Mouse (Mus musculus) C2C12 (cell line): ENCODE data around the gene Hdac4. TPM values are rescaled to one million over a fixed set of nuclear protein-coding genes. Genes with fewer than 3 reads are reported as not detected.

ENCODE experiments used
- H3K27me3 ChIP-seq: one replicate; pipeline ENCODE4 v1.6.1; 2011; ENCODE audit not compliant: control insufficient read depth, insufficient read depth, insufficient read length
- H3K36me3 ChIP-seq: one replicate; pipeline ENCODE4 v1.6.1; 2011; ENCODE audit not compliant: control insufficient read depth, insufficient read depth
- H3K4me3 ChIP-seq: one replicate; pipeline ENCODE4 v1.5.1; 2011; ENCODE audit warnings: mild to moderate bottlenecking, control low read depth; ENCODE audit not compliant: poor library complexity, insufficient read depth, severe bottlenecking
- H3K79me2 ChIP-seq: one replicate; pipeline ENCODE4 v1.6.1; 2011; ENCODE audit not compliant: control insufficient read depth, insufficient read depth
- H3K79me3 ChIP-seq: one replicate; pipeline ENCODE4 v1.6.1; 2011; ENCODE audit warnings: low read depth, control low read depth
- H3ac ChIP-seq: one replicate; pipeline ENCODE3; 2011; ENCODE audit warnings: low read depth; ENCODE audit not compliant: control insufficient read depth, insufficient read length
- CEBPB ChIP-seq: IDR thresholded peaks from one replicate; pipeline ENCODE4 v1.6.1; 2011; ENCODE audit warnings: low read depth, mild to moderate bottlenecking, control low read depth, moderate library complexity
- CTCF ChIP-seq: IDR thresholded peaks from one replicate; pipeline ENCODE4 v1.5.1; 2011; ENCODE audit not compliant: control insufficient read depth, insufficient read depth, insufficient read length
- FOSL1 ChIP-seq: IDR thresholded peaks from one replicate; pipeline ENCODE4 v1.8.0; 2011; ENCODE audit warnings: mild to moderate bottlenecking, low read length; ENCODE audit not compliant: poor library complexity, insufficient read depth, severe bottlenecking
- MAX ChIP-seq: IDR thresholded peaks from one replicate; pipeline ENCODE4 v1.6.1; 2011; ENCODE audit warnings: mild to moderate bottlenecking, control low read depth
- MYOD1 ChIP-seq: IDR thresholded peaks from one replicate; pipeline ENCODE4 v1.6.1; 2011; ENCODE audit warnings: low read depth; ENCODE audit not compliant: control insufficient read depth, insufficient read length
- MYOG ChIP-seq: IDR thresholded peaks from one replicate; pipeline ENCODE4 v1.6.1; 2011; ENCODE audit not compliant: control insufficient read depth, insufficient read length; ENCODE audit errors: extremely low read depth
- USF1 ChIP-seq: IDR thresholded peaks from one replicate; pipeline ENCODE4 v1.6.1; 2011; ENCODE audit warnings: low read depth, mild to moderate bottlenecking, control low read depth, moderate library complexity
- polyA plus RNA-seq: library from polyadenylated mRNA; unstranded; fragments of >200 nt; fragmentation: generic; extraction: Trizol; gene quantifications from one replicate; pipeline ENCODE4 v1.2.1, GENCODE M21; 2012; ENCODE audit warnings: missing spikeins

The Hdac4 gene
- polyA plus RNA-seq, 1 experiment = 9.6 TPM

DNA sequence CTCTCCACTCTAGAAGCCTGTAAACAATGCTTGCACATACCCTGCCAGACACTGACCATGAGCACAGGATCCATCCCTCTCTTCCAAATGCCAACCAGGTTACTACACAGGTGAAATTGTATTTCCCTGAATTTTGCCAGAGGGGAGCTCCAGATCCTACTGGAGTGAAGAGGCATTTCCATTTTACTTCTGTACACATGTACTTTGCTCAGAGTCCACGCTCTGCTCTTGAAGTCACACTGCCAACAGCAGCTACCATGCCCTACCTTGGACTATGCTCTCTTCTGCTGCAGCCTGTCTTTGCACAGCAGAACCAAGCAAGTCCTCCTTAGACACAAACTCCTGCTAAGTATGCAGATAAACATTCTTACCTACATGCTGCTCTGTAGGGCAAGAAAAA, 206.6 kb downstream of the Hdac4 start:
- Histone ChIP-seq H3K79me2 (no peaks in the 10 kb centered on the region), H3K36me3 (peaks cover 19% of the 10 kb centered on the region), H3K4me3 (no peak overlapping the region), H3ac (no peak overlapping the region), H3K79me3 (no peaks in the 10 kb centered on the region), H3K27me3 (no peaks in the 10 kb centered on the region)
- no peak for TF ChIP-seq CTCF
- TF ChIP-seq USF1 = no peak
- no peak for TF ChIP-seq CEBPB
- no peak for TF ChIP-seq MAX
- no peak for TF ChIP-seq MYOG
- TF ChIP-seq MYOD1 = no peak
- no peak for TF ChIP-seq FOSL1

- Histone ChIP-seq H3K79me3 (no peaks in the 10 kb centered on the region), H3K4me3 (no peak overlapping the region), H3K27me3 (no peaks in the 10 kb centered on the region), H3ac (no peak overlapping the region), H3K79me2 (no peaks in the 10 kb centered on the region), H3K36me3 (peaks cover 12% of the 10 kb centered on the region)
- TF ChIP-seq CTCF = no peak
- TF ChIP-seq MAX = no peak
- TF ChIP-seq FOSL1 = no peak
- no peak for TF ChIP-seq MYOG
- no peak for TF ChIP-seq CEBPB
- no peak for TF ChIP-seq MYOD1
- no peak for TF ChIP-seq USF1
These were observed 208.1 kb downstream of the Hdac4 start for GRCm38 (mm10) chr1:91987431-91987830.

GRCm38 (mm10) chr1:91985783-91986182, 209.7 kb downstream of the Hdac4 start:
- H3ac ChIP-seq = no peak overlapping the region
- no peaks in the 10 kb centered on the region for H3K79me3 ChIP-seq
- TF ChIP-seq MYOD1 = no peak
- TF ChIP-seq MYOG = no peak
- H3K27me3 ChIP-seq = no peaks in the 10 kb centered on the region
- no peak overlapping the region for H3K4me3 ChIP-seq
- H3K79me2 ChIP-seq = no peaks in the 10 kb centered on the region
- peaks cover 8% of the 10 kb centered on the region for H3K36me3 ChIP-seq

DNA sequence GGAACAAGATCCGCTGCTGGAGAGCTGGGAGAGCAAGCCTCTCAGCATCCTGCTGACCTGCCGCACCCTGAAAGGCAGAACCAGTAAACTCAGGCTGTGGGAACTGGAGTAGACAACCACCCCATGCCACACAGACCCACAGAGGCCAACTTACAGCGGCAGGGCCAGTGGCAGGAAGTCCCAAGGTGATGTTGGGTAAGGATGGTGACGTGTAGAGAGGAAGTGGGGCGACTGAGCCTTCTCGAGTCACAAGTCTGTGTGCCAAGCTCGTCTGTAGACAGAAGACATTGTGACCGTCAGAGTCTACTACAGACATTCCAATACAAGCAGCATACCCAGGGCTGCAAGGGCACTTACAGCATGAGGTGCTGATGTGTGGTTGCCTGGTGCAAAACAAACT, 211.0 kb downstream of the Hdac4 start:
- Histone ChIP-seq H3K4me3 (no peak overlapping the region), H3K79me3 (no peaks in the 10 kb centered on the region), H3K79me2 (no peaks in the 10 kb centered on the region), H3K27me3 (no peaks in the 10 kb centered on the region), H3K36me3 (peaks cover 3% of the 10 kb centered on the region), H3ac (no peak overlapping the region)
- TF ChIP-seq MYOG (no peak), MAX (no peak), FOSL1 (no peak), CEBPB (no peak)

GRCm38 (mm10) chr1:91981381-91981780, 214.1 kb downstream of the Hdac4 start:
- no peaks in the 10 kb centered on the region for H3K79me3 ChIP-seq
- H3K36me3 ChIP-seq = no peaks in the 10 kb centered on the region
- H3K79me2 ChIP-seq = no peaks in the 10 kb centered on the region
- no peaks in the 10 kb centered on the region for H3K27me3 ChIP-seq
- H3ac ChIP-seq = no peak overlapping the region
- no peak overlapping the region for H3K4me3 ChIP-seq
- no peak for TF ChIP-seq MYOG
- TF ChIP-seq CTCF = no peak
- no peak for TF ChIP-seq CEBPB
- no peak for TF ChIP-seq MAX
- no peak for TF ChIP-seq MYOD1
- no peak for TF ChIP-seq USF1
- TF ChIP-seq FOSL1 = no peak

DNA sequence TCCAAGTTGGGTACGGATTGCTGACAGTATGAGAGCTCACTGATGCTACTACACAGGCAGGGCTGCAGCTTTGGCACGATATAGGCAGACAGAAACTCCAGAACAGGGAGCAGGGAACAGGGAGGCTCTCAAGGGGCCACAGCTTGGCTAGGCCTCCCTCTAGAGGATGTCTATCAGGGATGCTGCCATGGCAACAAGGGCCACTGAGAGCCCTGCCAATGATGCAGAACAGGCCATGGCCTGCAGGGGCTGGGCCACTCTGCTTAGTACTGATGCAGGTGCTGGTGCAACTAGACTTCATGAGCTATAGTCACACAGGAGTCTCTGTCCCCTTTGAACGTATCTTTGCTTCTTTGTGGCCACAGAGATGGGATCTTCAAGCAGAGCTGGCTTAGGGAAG, 217.1 kb downstream of the Hdac4 start:
- no peaks in the 10 kb centered on the region for H3K79me3 ChIP-seq
- H3K4me3 ChIP-seq = no peak overlapping the region
- no peak for TF ChIP-seq MAX
- H3K27me3 ChIP-seq = no peaks in the 10 kb centered on the region
- no peaks in the 10 kb centered on the region for H3K79me2 ChIP-seq
- H3K36me3 ChIP-seq = peaks cover 11% of the 10 kb centered on the region
- H3ac ChIP-seq = no peak overlapping the region
